Mouse (Mus musculus) heart, adult 2 months (tissue): Measurements from ENCODE around the gene Gm16181.

Experiments
- CTCF ChIP-seq: fragments of 200-600 bp; IDR thresholded peaks from 2 replicates; pipeline ENCODE4 v1.8.1; 2022; ENCODE audit warnings: antibody characterized with exemption, mild to moderate bottlenecking, moderate library complexity
- EP300 ChIP-seq: fragments of 200-500 bp; IDR thresholded peaks from 2 replicates; pipeline ENCODE4 v1.6.1; 2011; ENCODE audit warnings: low read depth, low read length, control low read depth; ENCODE audit not compliant: insufficient read depth
- POLR2A ChIP-seq: fragments of 200-500 bp; IDR thresholded peaks from 2 replicates; pipeline ENCODE4 v1.6.1; 2011; ENCODE audit warnings: mild to moderate bottlenecking, low read depth, low read length, control low read depth; ENCODE audit not compliant: insufficient read depth

DNA sequence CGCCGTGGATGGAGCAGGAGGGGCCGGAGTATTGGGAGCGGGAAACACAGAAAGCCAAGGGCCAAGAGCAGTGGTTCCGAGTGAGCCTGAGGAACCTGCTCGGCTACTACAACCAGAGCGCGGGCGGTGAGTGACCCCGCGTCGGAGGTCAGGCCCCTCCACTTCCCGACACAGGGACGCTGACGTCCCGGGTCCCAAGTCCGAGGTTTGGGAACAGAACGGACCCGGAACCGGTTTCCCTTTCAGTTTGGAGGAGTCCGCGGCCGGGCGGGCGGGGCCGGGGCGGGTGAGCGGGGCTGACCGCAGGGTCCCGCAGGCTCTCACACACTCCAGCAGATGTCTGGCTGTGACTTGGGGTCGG is 42.9 kb downstream of the Gm16181 start:
- TF ChIP-seq POLR2A (no peak), CTCF (no peak), EP300 (no peak)
